Mouse (Mus musculus): ENCODE measurements around the gene P2rx7.
A peak's percentile ranks its signal among the peaks of the same experiment; 100 is the strongest.

Gene P2rx7

GRCm38 (mm10) chr5:122693431-122694207, 49.9 kb downstream of the P2rx7 start:
- peak; percentile 61 for DNase-seq (ENCODE audit: low spot score)

GRCm38 (mm10) chr5:122695516-122695915, 51.8 kb downstream of the P2rx7 start:
- no peak for DNase-seq (ENCODE audit: low spot score)

- no peak for DNase-seq (ENCODE audit: low spot score)
Measured at GRCm38 (mm10) chr5:122698041-122698700, 54.5 kb downstream of the P2rx7 start.

GRCm38 (mm10) chr5:122698701-122699060, 55.0 kb downstream of the P2rx7 start:
- no peak for DNase-seq (ENCODE audit: low spot score)

- DNase-seq (ENCODE audit: low spot score) = no peak
Measured at GRCm38 (mm10) chr5:122700109-122700836, 56.6 kb downstream of the P2rx7 start.

- no peak for DNase-seq (ENCODE audit: low spot score)
Measured at GRCm38 (mm10) chr5:122700837-122701212, 57.1 kb downstream of the P2rx7 start.

GRCm38 (mm10) chr5:122702156-122702555, 58.4 kb downstream of the P2rx7 start:
- no peak for DNase-seq (ENCODE audit: low spot score)

- no peak for DNase-seq (ENCODE audit: low spot score)
Measured at GRCm38 (mm10) chr5:122703574-122703973, 59.9 kb downstream of the P2rx7 start.

- no peak for DNase-seq (ENCODE audit: low spot score)
Measured at GRCm38 (mm10) chr5:122704571-122704970, 60.9 kb downstream of the P2rx7 start.

- no peak for DNase-seq (ENCODE audit: low spot score)
Measured at GRCm38 (mm10) chr5:122705174-122705573, 61.5 kb downstream of the P2rx7 start.

- DNase-seq (ENCODE audit: low spot score) = no peak
Measured at GRCm38 (mm10) chr5:122706917-122707275, 63.2 kb downstream of the P2rx7 start.

GRCm38 (mm10) chr5:122707276-122708181, 63.8 kb downstream of the P2rx7 start, which contains the start of gene P2rx4:
Gene P2rx4, plus strand, starts transcription at chr5:122707544.
- DNase-seq (ENCODE audit: low spot score) = peak; percentile 84

GRCm38 (mm10) chr5:122708819-122709218, 65.1 kb downstream of the P2rx7 start:
- DNase-seq (ENCODE audit: low spot score) = no peak

GRCm38 (mm10) chr5:122715723-122716122, 72.0 kb downstream of the P2rx7 start:
- DNase-seq (ENCODE audit: low spot score) = no peak

GRCm38 (mm10) chr5:122716793-122717192, 73.1 kb downstream of the P2rx7 start:
- no peak for DNase-seq (ENCODE audit: low spot score)

- DNase-seq (ENCODE audit: low spot score) = no peak
Measured at GRCm38 (mm10) chr5:122718400-122718799, 74.7 kb downstream of the P2rx7 start.

GRCm38 (mm10) chr5:122719168-122719567, 75.5 kb downstream of the P2rx7 start:
- no peak for DNase-seq (ENCODE audit: low spot score)

- DNase-seq (ENCODE audit: low spot score) = no peak
Measured at GRCm38 (mm10) chr5:122725453-122725852, 81.7 kb downstream of the P2rx7 start.

GRCm38 (mm10) chr5:122726068-122726467, 82.4 kb downstream of the P2rx7 start:
- DNase-seq (ENCODE audit: low spot score) = peak; percentile 94

GRCm38 (mm10) chr5:122726595-122726994, 82.9 kb downstream of the P2rx7 start:
- DNase-seq (ENCODE audit: low spot score) = no peak

GRCm38 (mm10) chr5:122727096-122727495, 83.4 kb downstream of the P2rx7 start:
- no peak for DNase-seq (ENCODE audit: low spot score)

GRCm38 (mm10) chr5:122730776-122731175, 87.1 kb downstream of the P2rx7 start:
- DNase-seq (ENCODE audit: low spot score) = no peak
